Mouse (Mus musculus) embryonic fibroblast, embryonic 13.5 days (primary cell): ENCODE results near the gene Ddx5.

ENCODE experiments used
- CTCF ChIP-seq: IDR thresholded peaks from 2 replicates; pipeline ENCODE4 v1.5.1; 2011; ENCODE audit warnings: mild to moderate bottlenecking, control low read depth, low read length, moderate library complexity, borderline replicate concordance; ENCODE audit not compliant: insufficient read depth
- POLR2A ChIP-seq: IDR thresholded peaks from 2 replicates; pipeline ENCODE4 v1.6.1; 2011; ENCODE audit warnings: low read depth, mild to moderate bottlenecking, control low read depth, low read length, moderate library complexity

GRCm38 (mm10) chr11:106762800-106763185, 26.2 kb downstream of the Ddx5 start:
- TF ChIP-seq POLR2A (no peak), CTCF (no peak)
